Mouse (Mus musculus): ENCODE results near the gene Rabggta.

The Rabggta gene

GRCm38 (mm10) chr14:55682118-55682493, 40.0 kb downstream of the Rabggta start:
- no peak for DNase-seq (ENCODE audit: low spot score)

GRCm38 (mm10) chr14:55681160-55682117, 40.6 kb downstream of the Rabggta start, which contains the start of gene Tinf2:
Gene Tinf2 (minus strand): TSS chr14:55681820.
- peak; percentile 93 for DNase-seq (ENCODE audit: low spot score)

- no peak for DNase-seq (ENCODE audit: low spot score)
These were observed 44.4 kb downstream of the Rabggta start for GRCm38 (mm10) chr14:55677615-55678014.

DNA sequence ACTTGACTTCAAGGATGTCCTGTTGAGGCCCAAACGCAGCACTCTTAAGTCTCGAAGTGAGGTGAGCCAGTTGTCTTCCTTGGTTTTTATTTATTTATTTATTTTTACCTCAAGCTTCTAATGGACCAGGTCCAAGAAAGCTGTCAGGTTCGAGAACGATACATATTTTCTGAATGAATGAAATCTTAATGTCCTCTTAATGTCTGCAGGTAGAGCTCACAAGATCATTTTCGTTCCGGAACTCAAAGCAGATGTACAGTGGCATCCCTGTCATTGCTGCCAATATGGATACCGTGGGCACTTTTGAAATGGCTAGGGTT, 49.4 kb downstream of the Rabggta start:
- no peak for DNase-seq (ENCODE audit: low spot score)

GRCm38 (mm10) chr14:55671833-55672740, 50.0 kb downstream of the Rabggta start, which contains the start of the genes Gmpr2 and Nedd8:
Gene Gmpr2 (plus strand): TSS chr14:55671941.
Gene Nedd8 (minus strand): TSS chr14:55672124.
- DNase-seq (ENCODE audit: low spot score): peak; percentile 70

- no peak for DNase-seq (ENCODE audit: low spot score)
These were observed 50.6 kb downstream of the Rabggta start for GRCm38 (mm10) chr14:55671486-55671832.

Measured in urinary bladder, postnatal 25 days (tissue).